Mouse (Mus musculus): ENCODE measurements around the gene Paf1. TPM values are rescaled to one million over a fixed set of nuclear protein-coding genes. Genes with fewer than 3 reads are reported as not detected.

Gene Paf1
- polyA plus RNA-seq, 1 experiment: 81.5 TPM

DNA sequence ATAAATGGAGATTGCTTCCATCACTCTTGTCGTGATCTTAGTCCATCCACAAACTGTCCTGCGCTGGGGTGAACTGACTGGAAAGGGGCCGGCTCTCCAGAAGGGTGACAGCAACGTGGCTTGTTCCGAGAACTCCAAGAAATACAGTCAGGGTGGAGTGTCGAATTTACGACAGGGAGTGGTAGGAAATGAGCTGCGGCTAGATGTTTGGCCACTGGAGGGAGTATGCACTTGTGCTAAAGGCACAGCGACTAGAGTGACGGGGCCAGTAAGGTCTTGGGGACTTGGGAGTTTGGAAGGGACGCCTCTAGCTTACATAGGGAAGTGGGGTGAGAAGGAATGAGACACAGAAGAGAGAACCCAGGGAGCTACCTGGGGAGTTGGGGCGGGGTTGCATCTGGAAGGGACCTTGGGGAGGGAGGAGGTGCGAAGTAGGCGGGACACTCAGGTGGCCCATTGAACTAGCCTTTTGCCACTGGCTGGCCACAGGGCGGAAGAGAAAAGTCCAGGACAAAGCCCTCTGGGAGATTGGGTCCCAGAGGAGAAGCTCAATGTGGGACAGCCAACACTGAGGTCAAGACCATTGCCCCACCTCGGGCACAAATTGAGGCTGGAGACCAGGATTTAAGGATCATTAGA is 44.3 kb downstream of the Paf1 start, which contains the start of gene Gmfg:
Gmfg (plus strand) TSS at position 516 of the 639 bp plus-strand sequence.
- TF ChIP-seq POLR2A (IDR thresholded peaks at IDR 0.05; ENCODE audit: borderline replicate concordance, extremely low read depth, low read depth, low read length) (peak; percentile 68; the same call in 1 of the 2 replicates), CTCF (IDR thresholded peaks at IDR 0.05; ENCODE audit: insufficient read depth, low read length) (peak; percentile 76)
- Histone ChIP-seq H3K4me3 (replicated peaks; ENCODE audit: extremely low read depth, low read depth, low read length) (peak within 1 kb of the TSS; percentile 88), H3K4me1 (ENCODE audit: control insufficient read depth, insufficient read depth, low read length) (peaks cover 10% of the 10 kb centered on the region; the same call in 1 of the 2 replicates)
- WGBS: 4% methylated on average over 16 of the region's 16 CpGs
- peak; percentile 81 for DNase-seq

DNA sequence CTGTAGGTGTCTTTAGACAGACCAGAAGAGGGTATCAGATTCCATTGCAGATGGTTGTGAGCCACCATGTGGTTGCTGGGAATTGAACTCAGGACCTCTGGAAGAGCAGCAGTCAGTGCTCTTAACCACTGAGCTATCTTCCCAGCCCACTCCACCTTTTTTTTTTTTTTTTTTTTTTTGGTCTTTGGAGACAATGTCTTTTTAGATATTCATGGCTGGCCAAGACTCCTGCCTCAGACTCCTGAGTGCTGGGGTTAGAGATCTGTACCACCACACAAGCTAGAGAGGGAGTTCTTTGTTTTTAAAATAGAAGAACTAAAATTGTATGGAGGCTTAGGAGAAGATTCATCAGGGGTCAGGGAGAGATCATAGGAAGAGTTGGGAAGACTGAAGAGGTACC is 45.2 kb downstream of the Paf1 start:
- peaks cover 9% of the 10 kb centered on the region; the same call in 1 of the 2 replicates for H3K4me1 ChIP-seq (ENCODE audit: control insufficient read depth, insufficient read depth, low read length)
- H3K4me3 ChIP-seq (replicated peaks; ENCODE audit: extremely low read depth, low read depth, low read length): no peak overlapping the region
- no peak for DNase-seq
- TF ChIP-seq CTCF (IDR thresholded peaks at IDR 0.05; ENCODE audit: insufficient read depth, low read length): no peak
- no peak for TF ChIP-seq POLR2A (IDR thresholded peaks at IDR 0.05; ENCODE audit: borderline replicate concordance, extremely low read depth, low read depth, low read length)

DNA sequence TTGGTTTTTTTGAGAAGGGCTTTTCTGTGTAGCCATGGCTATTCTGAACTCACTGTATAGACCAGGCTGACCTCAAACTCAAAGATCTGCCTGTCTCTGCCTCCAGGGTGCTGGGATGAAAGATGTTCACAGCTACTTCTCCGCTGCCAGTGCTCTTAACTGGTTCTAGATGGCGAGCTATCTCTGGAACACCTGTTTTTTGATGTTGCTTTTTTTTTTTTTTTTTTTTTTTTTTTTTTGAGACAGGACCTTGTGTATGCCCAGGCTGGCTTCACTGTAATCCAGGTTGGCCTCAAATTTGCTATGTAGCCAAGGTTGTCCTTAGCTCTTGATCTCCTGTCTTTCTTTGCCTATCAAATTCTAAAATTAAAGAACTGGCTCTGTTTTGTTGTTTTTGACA is 46.0 kb downstream of the Paf1 start:
- 91% methylated on average over 2 of the region's 2 CpGs for WGBS
- peaks cover 3% of the 10 kb centered on the region; the same call in 1 of the 2 replicates for H3K4me1 ChIP-seq (ENCODE audit: control insufficient read depth, insufficient read depth, low read length)
- H3K4me3 ChIP-seq (replicated peaks; ENCODE audit: extremely low read depth, low read depth, low read length): no peak overlapping the region
- DNase-seq: no peak
- TF ChIP-seq CTCF (IDR thresholded peaks at IDR 0.05; ENCODE audit: insufficient read depth, low read length) (no peak), POLR2A (IDR thresholded peaks at IDR 0.05; ENCODE audit: borderline replicate concordance, extremely low read depth, low read depth, low read length) (no peak)

DNA sequence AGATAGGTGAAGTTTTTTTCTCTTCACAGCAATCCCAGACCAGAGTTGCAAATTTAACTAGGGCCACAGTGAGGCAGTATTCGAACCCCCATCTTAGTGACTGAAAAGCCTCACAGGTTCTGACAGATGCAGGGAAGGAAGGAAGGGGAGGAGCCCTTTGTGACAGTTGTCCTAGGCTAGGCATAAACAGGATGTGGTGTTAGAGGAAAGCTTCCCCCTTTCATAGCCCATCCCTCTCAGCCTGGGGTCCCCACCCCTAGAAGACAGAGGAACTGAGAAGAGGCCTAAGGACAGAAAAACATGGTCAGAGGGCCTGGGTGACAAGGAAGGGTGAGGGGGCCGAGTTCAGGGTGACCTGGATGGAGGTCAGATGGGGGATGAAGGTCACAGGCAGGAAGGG is 48.0 kb downstream of the Paf1 start:
- 27% methylated on average over 2 of the region's 2 CpGs for WGBS
- DNase-seq: peak; percentile 33
- Histone ChIP-seq H3K4me3 (replicated peaks; ENCODE audit: extremely low read depth, low read depth, low read length) (peak overlapping the region; percentile 46), H3K4me1 (ENCODE audit: control insufficient read depth, insufficient read depth, low read length) (no peaks in the 10 kb centered on the region; the same call in 1 of the 2 replicates)
- TF ChIP-seq CTCF (IDR thresholded peaks at IDR 0.05; ENCODE audit: insufficient read depth, low read length) (no peak), POLR2A (IDR thresholded peaks at IDR 0.05; ENCODE audit: borderline replicate concordance, extremely low read depth, low read depth, low read length) (peak; percentile 60; the same call in 1 of the 2 replicates)

DNA sequence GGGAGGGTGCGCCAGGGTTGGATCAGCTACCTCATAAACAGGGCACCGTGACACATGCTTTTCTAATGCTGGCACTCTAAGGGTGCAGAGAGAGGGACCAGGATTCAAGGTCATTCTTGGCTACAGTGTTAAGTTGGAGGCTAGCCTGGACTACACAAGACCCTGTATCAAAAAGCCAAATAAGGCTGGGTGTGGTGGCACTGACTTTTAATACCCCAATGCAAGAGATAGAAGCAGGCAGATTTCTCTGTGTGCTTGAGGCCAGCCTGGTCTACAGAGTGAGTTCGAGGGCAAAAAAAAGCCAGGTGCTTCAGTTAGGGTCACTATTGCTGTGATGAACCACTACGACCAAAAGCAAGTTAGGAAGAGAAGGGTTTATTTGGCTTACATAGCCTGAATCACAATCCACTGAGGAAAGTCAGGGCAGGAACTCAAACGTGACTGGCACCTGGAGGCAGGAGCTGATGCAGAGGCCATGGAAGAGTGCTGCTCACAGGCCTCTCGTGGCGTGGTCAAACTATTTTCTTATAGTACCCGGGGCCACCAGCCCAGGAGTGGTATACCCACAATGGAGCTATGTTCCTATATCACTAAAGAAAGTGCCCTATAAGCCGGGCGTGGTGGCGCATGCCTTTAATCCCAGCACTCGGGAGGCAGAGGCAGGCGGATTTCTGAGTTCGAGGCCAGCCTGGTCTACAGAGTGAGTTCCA is 49.2 kb downstream of the Paf1 start:
- Histone ChIP-seq H3K4me3 (replicated peaks; ENCODE audit: extremely low read depth, low read depth, low read length) (no peak overlapping the region), H3K4me1 (ENCODE audit: control insufficient read depth, insufficient read depth, low read length) (no peaks in the 10 kb centered on the region; the same call in 1 of the 2 replicates)
- DNase-seq: no peak
- TF ChIP-seq CTCF (IDR thresholded peaks at IDR 0.05; ENCODE audit: insufficient read depth, low read length) (no peak), POLR2A (IDR thresholded peaks at IDR 0.05; ENCODE audit: borderline replicate concordance, extremely low read depth, low read depth, low read length) (no peak)
- 77% methylated on average over 14 of the region's 14 CpGs for WGBS

DNA sequence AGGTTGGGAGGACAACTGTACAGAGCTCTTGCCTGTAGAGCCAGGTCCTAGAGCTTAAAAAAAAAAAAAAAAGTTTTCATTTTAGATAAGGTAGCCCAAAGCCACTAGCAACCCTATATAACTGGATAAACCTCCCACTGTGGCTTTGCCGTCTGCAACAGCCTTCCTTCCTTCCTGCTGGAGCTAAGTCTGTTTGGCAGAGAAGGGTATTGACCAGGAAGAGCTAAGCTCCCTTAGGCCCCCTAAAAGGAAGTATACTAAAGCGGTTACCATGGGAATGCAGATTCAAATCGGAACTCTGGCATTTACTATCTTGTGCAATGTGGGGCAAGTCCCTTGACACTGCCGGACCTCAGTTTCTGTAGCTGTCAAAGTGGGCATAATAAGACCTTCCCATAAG is 49.9 kb downstream of the Paf1 start:
- H3K4me1 ChIP-seq (ENCODE audit: control insufficient read depth, insufficient read depth, low read length): no peaks in the 10 kb centered on the region
- 11% methylated on average over 4 of the region's 4 CpGs for WGBS
- no peak overlapping the region for H3K4me3 ChIP-seq (replicated peaks; ENCODE audit: extremely low read depth, low read depth, low read length)
- no peak for DNase-seq
- TF ChIP-seq CTCF (IDR thresholded peaks at IDR 0.05; ENCODE audit: insufficient read depth, low read length) (no peak), POLR2A (IDR thresholded peaks at IDR 0.05; ENCODE audit: borderline replicate concordance, extremely low read depth, low read depth, low read length) (no peak)

DNA sequence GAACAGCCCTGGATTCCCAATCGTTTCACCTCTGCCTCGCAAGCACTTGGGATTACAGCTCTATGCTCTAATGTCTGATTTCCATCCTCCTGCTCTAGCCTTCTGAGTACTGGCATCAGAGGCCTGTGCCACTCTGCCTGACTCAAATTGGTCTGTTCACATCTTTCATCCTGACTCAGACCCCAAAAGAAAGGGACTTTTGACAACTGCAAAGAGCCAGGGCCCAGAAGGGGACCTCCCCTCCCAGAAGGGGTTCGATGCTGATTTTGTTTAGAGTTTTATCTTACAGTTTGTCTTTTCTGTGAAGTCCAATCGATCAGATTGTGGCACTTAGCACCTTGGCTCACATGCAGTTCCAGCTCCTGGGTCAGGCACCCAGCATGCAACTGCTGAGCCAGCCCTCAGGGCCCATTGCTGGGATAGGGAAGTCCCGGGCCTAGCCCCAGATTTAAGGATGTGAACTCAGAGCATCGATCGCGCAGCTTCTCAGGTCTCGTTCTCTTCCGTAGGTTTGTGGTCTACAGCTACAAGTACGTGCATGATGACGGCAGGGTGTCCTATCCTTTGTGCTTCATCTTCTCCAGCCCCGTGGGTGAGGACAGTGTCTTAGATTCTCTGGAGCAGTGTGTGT is 51.7 kb downstream of the Paf1 start:
- Histone ChIP-seq H3K4me3 (replicated peaks; ENCODE audit: extremely low read depth, low read depth, low read length) (no peak overlapping the region), H3K4me1 (ENCODE audit: control insufficient read depth, insufficient read depth, low read length) (no peaks in the 10 kb centered on the region)
- 73% methylated on average over 13 of the region's 13 CpGs for WGBS
- no peak for DNase-seq
- TF ChIP-seq POLR2A (IDR thresholded peaks at IDR 0.05; ENCODE audit: borderline replicate concordance, extremely low read depth, low read depth, low read length) (no peak), CTCF (IDR thresholded peaks at IDR 0.05; ENCODE audit: insufficient read depth, low read length) (no peak)

DNA sequence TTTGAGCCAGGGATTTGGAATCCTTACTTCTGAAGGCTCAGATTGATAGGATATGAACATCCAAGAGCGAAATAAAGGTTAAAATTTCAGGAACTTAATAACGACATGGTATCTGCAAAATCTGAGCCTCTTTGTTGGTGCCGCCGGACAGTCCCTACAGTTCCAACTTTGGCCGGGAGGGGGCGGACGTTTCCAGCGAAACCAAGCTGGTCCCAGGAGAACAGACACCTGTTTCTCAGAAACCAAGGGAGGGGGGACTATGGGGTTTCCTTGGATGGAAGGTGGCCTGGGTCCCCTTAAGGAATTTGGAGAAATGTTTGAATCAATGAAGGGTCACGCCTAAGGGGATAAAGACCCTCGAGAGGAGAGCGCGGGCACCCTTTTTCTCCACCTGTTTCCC is 53.7 kb downstream of the Paf1 start:
- WGBS: 12% methylated on average over 12 of the region's 12 CpGs
- TF ChIP-seq POLR2A (IDR thresholded peaks at IDR 0.05; ENCODE audit: borderline replicate concordance, extremely low read depth, low read depth, low read length) (no peak), CTCF (IDR thresholded peaks at IDR 0.05; ENCODE audit: insufficient read depth, low read length) (peak; percentile 74)

DNA sequence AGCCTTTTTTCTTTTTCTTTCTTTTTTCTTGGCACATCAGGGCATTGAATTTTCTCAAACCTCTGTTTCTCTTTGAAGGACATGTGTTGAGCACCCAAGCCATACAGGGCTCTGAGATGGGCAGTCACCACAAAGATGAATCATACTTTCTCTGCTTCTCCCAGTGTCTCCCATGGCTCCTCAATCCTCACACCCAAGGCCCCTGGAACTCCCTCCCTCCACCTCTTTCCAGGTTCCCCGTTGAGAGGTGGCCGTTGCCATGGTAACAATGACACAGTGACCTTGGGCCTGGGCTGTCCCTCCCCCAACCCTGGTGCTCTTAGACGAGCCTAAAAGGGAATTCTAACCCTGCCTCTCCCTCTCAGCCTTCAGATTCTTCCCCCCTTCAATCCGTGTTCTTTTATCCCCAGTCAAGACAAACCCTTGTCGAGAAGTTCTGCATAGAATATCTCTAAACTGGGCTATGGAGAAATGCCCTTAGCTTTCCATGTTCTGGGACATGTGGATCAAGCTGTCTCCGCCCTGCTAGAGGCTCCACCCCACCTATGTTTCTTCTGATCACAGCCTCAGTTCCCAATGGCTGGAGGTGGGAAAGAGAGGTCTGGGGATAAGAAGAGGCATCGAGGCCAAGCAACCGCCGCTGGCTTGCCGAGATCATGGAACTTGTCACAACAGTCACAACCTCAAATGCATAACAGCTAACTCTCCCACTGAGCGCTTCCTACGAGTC is 54.5 kb downstream of the Paf1 start:
- peaks cover under 1% of the 10 kb centered on the region for H3K4me1 ChIP-seq (ENCODE audit: control insufficient read depth, insufficient read depth, low read length)
- 42% methylated on average over 12 of the region's 12 CpGs for WGBS

More for the DNA sequence above, 53.7 kb downstream of the Paf1 start:
- H3K4me3 ChIP-seq (replicated peaks; ENCODE audit: extremely low read depth, low read depth, low read length): no peak overlapping the region
- peak; percentile 87 for DNase-seq
- no peaks in the 10 kb centered on the region for H3K4me1 ChIP-seq (ENCODE audit: control insufficient read depth, insufficient read depth, low read length)

More for the DNA sequence above, 54.5 kb downstream of the Paf1 start:
- no peak for DNase-seq
- TF ChIP-seq POLR2A (IDR thresholded peaks at IDR 0.05; ENCODE audit: borderline replicate concordance, extremely low read depth, low read depth, low read length): no peak
- TF ChIP-seq CTCF (IDR thresholded peaks at IDR 0.05; ENCODE audit: insufficient read depth, low read length): no peak
- H3K4me3 ChIP-seq (replicated peaks; ENCODE audit: extremely low read depth, low read depth, low read length): no peak overlapping the region

Measured in lung, adult 2 months (tissue).